Mouse (Mus musculus): ENCODE data around the gene Tyw3.

- TF ChIP-seq CTCF (IDR thresholded peaks at IDR 0.05; ENCODE audit: low read depth, low read length): no peak
- no peak for TF ChIP-seq POLR2A (IDR thresholded peaks at IDR 0.05; ENCODE audit: borderline replicate concordance, low read depth, low read length)
Observed at GRCm38 (mm10) chr3:154602141-154602540, 5.2 kb upstream of the Tyw3 start.

Data from bone marrow macrophage, adult 2 months (primary cell).